In the genomic region with DNA sequence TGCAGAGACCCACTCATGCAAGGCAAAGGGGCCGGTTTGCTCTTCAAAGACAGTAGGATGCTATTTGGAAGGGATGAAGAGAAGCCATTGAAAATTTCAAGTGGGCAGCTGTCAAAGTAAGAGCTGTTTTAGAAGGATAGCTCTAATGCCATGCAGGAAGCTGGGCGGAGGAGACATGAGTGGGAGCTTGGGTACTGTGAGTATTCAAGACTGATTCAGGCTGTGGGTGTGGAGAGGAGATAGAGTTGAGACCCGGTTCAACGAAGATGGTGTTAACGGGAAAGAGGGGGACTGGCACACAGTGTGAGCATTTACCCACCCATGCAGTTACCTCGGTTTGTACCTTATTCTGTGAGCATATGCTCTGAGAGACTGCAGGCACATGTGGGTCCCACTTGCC, we compare ENCODE assay signal across 39 mouse cellular contexts. TPM values are rescaled to one million over a fixed set of nuclear protein-coding genes. Genes with fewer than 3 reads are reported as not detected.
A peak's percentile ranks its signal among the peaks of the same experiment; 100 is the strongest.
DNase-seq lines count a peak whose midpoint lies in the region; ATAC-seq and TF ChIP-seq lines count a peak whose summit lies in the region.
"Had no signal": no experiment of that assay in that cellular context is flagged by ENCODE, and none has a peak within 500 bp of the region (broad histone marks: within the 10 kb centered on the region; RNA-seq: fewer than 3 reads in every experiment).

No protein-coding gene starts in this region.

- no peak overlapping the region for H3K27ac ChIP-seq in heart, embryonic 11.5 days (ENCODE audit: low read depth, low read length)
- H3K27ac ChIP-seq in neural tube, embryonic 15.5 days (replicated peaks), result 0 out of 2 replicates have a peak overlapping the region, but pooled peaks have one; percentile 15
- H3K27ac ChIP-seq in embryonic facial prominence, embryonic 10.5 days (replicated peaks), result no peak overlapping the region
- H3K27ac ChIP-seq: embryonic facial prominence, embryonic 15.5 days; forebrain, embryonic 12.5 days; gastrocnemius, adult 2 months; heart, embryonic 10.5 days; hindbrain, embryonic 12.5 days; liver, embryonic 14.5 days; stomach, postnatal 0 days had no signal

- H3K9ac ChIP-seq in heart, embryonic 11.5 days (ENCODE audit: low read depth, low read length), result no peak overlapping the region
- no peak overlapping the region for H3K9ac ChIP-seq in neural tube, embryonic 15.5 days (replicated peaks)
- H3K9ac ChIP-seq: embryonic facial prominence, embryonic 15.5 days; forebrain, embryonic 12.5 days; forebrain, postnatal 0 days; hindbrain, embryonic 12.5 days; liver, embryonic 14.5 days; lung, embryonic 14.5 days had no signal

- 64% methylated on average over 6 of the region's 6 CpGs for WGBS in heart, embryonic 11.5 days (ENCODE audit: insufficient replicate concordance)
- 82% methylated on average over 6 of the region's 6 CpGs for WGBS in neural tube, embryonic 15.5 days
- WGBS in embryonic facial prominence, embryonic 10.5 days, result 82% methylated on average over 6 of the region's 6 CpGs

- no peak overlapping the region for H3K4me2 ChIP-seq in heart, embryonic 11.5 days
- no peak overlapping the region for H3K4me2 ChIP-seq in neural tube, embryonic 15.5 days
- H3K4me2 ChIP-seq: embryonic facial prominence, embryonic 15.5 days; forebrain, embryonic 12.5 days; hindbrain, embryonic 12.5 days; lung, embryonic 14.5 days had no signal

- DNase-seq in heart, adult 11 months, result peak; percentile 74
- DNase-seq in neural tube, embryonic 10.5 days (ENCODE audit: extremely low spot score, low spot score), result no peak
- DNase-seq in brain, embryonic 14.5 days (ENCODE audit: low read depth), result peak; percentile 18
- peak; percentile 19 to 89 for DNase-seq in left cerebral cortex, postnatal 25 days (ENCODE audit: low spot score in 2 of 2)
- DNase-seq in gastrocnemius, adult 8-10 months (ENCODE audit: low spot score in 2 of 2), result no peak
- no peak for DNase-seq in embryonic facial prominence, embryonic 10.5 days (ENCODE audit: low spot score)
- DNase-seq: adrenal gland, adult 8-10 months; cerebellum, adult 11-12 months; cerebellum, postnatal 14 days; forebrain, postnatal 0 days; gastrocnemius, adult 2 months; heart, postnatal 36 days; kidney, adult 9 months; kidney, postnatal 4 days; liver; lung, embryonic 14.5 days; lung, postnatal 14 days; midbrain, embryonic 14.5 days; thymus, adult 2 months; thymus, postnatal 36 days had no signal

- TF ChIP-seq POLR2A in brain, embryonic 14.5 days (IDR thresholded peaks at IDR 0.05; ENCODE audit: borderline replicate concordance, extremely low read depth, insufficient read depth, insufficient read length, poor library complexity, severe bottlenecking), result no peak

- no peak overlapping the region for H3K4me3 ChIP-seq in heart, embryonic 11.5 days (ENCODE audit: low read depth, low read length)
- H3K4me3 ChIP-seq in neural tube, embryonic 15.5 days (replicated peaks), result no peak overlapping the region
- no peak overlapping the region for H3K4me3 ChIP-seq in embryonic facial prominence, embryonic 10.5 days
- H3K4me3 ChIP-seq: embryonic facial prominence, embryonic 15.5 days; forebrain, embryonic 12.5 days; gastrocnemius, adult 2 months; heart, embryonic 10.5 days; hindbrain, embryonic 12.5 days had no signal

- no peaks in the 10 kb centered on the region for H3K36me3 ChIP-seq in heart, embryonic 11.5 days (ENCODE audit: control insufficient read depth, insufficient read depth, low read length)
- H3K36me3 ChIP-seq in neural tube, embryonic 15.5 days, result no peaks in the 10 kb centered on the region
- H3K36me3 ChIP-seq in embryonic facial prominence, embryonic 10.5 days (replicated peaks), result no peaks in the 10 kb centered on the region
- H3K36me3 ChIP-seq: embryonic facial prominence, embryonic 15.5 days; forebrain, embryonic 12.5 days; G1E; heart, embryonic 10.5 days; hindbrain, embryonic 12.5 days had no signal

- no peaks in the 10 kb centered on the region for H3K27me3 ChIP-seq in heart, embryonic 11.5 days (ENCODE audit: control insufficient read depth, insufficient read depth, low read length)
- no peaks in the 10 kb centered on the region for H3K27me3 ChIP-seq in neural tube, embryonic 15.5 days (replicated peaks)
- no peaks in the 10 kb centered on the region for H3K27me3 ChIP-seq in embryonic facial prominence, embryonic 10.5 days (replicated peaks; ENCODE audit: low read depth, poor library complexity, severe bottlenecking)
- H3K27me3 ChIP-seq: embryonic facial prominence, embryonic 15.5 days; forebrain, embryonic 12.5 days; hindbrain, embryonic 12.5 days had no signal

- no peak for TF ChIP-seq CTCF in brain, embryonic 14.5 days (IDR thresholded peaks at IDR 0.05; ENCODE audit: borderline replicate concordance, extremely low read depth, insufficient read depth, insufficient read length)

- intact Hi-C loops in left cerebral cortex, postnatal 25 days (cut with DNase I), result no loop called here

- no peak for ATAC-seq in heart, embryonic 11.5 days (replicated peaks; ENCODE audit: insufficient number of reproducible peaks, low FRiP score, low TSS enrichment)
- no peak for ATAC-seq in neural tube, embryonic 15.5 days (ENCODE audit: low FRiP score)
- ATAC-seq: forebrain, postnatal 0 days; intestine, postnatal 0 days had no signal

- no peaks in the 10 kb centered on the region for H3K9me3 ChIP-seq in heart, embryonic 11.5 days (replicated peaks; ENCODE audit: control insufficient read depth, low read length)
- no peaks in the 10 kb centered on the region for H3K9me3 ChIP-seq in neural tube, embryonic 15.5 days (replicated peaks)
- H3K9me3 ChIP-seq in embryonic facial prominence, embryonic 10.5 days, result no peaks in the 10 kb centered on the region
- H3K9me3 ChIP-seq: embryonic facial prominence, embryonic 15.5 days; forebrain, embryonic 12.5 days; G1E; heart, embryonic 10.5 days; hindbrain, embryonic 12.5 days had no signal

- no peaks in the 10 kb centered on the region for H3K4me1 ChIP-seq in heart, embryonic 11.5 days (ENCODE audit: control insufficient read depth, insufficient read depth, low read length)
- no peaks in the 10 kb centered on the region for H3K4me1 ChIP-seq in neural tube, embryonic 15.5 days
- H3K4me1 ChIP-seq in embryonic facial prominence, embryonic 10.5 days, result 0 out of 2 replicates have a peak, but pooled peaks cover 3% of the 10 kb centered on the region
- H3K4me1 ChIP-seq: embryonic facial prominence, embryonic 15.5 days; forebrain, embryonic 12.5 days; heart, embryonic 10.5 days; hindbrain, embryonic 12.5 days had no signal

RNA-seq across cellular contexts. Expression of a gene that starts 20.1 kb away (rescaled TPM):
- not detected in 2 replicates for polyA plus RNA-seq in heart, embryonic 11.5 days (2014; fragmentation: Nextera tagmentation; extraction: Ambion mirVana)
- polyA plus RNA-seq in neural tube, embryonic 15.5 days (2015; fragmentation: Nextera tagmentation; extraction: Ambion mirVana), result 2.6 and 2.7 TPM in 2 replicates
- polyA plus RNA-seq in brain, embryonic 14.5 days (2012; rRNA removed), result 0.21 TPM in 1 of 2 replicates, not detected in the other
- not detected for total RNA-seq in left cerebral cortex, postnatal 25 days (2021)
- total RNA-seq in gastrocnemius, adult 8-10 months (2022), result not detected
- 0.38 and 0.67 TPM in 2 replicates for polyA plus RNA-seq in embryonic facial prominence, embryonic 10.5 days (2016; fragmentation: Nextera tagmentation; extraction: Ambion mirVana)
- total RNA-seq: adrenal gland, adult 8-10 months; forebrain, postnatal 0 days; G1E; gastrocnemius, adult 2 months; granulocyte monocyte progenitor cell, adult 5-6 weeks; heart, postnatal 36 days; layer of hippocampus, adult 8-10 months; layer of hippocampus, postnatal 25 days; monocyte, adult 5-6 weeks; neutrophil, adult 5-6 weeks had no signal
- polyA plus RNA-seq: cortical plate, adult 2 months; forebrain, embryonic 12.5 days; G1E; heart, embryonic 16.5 days; liver, embryonic 14.5 days; midbrain, embryonic 14.5 days; spleen, adult 2 months; thymus, adult 2 months had no signal

RNA-seq across cellular contexts. Expression of a gene that starts 52.7 kb away (rescaled TPM):
- polyA plus RNA-seq in heart, embryonic 11.5 days (2014; fragmentation: Nextera tagmentation; extraction: Ambion mirVana), result not detected in 2 replicates
- not detected in 2 replicates for polyA plus RNA-seq in neural tube, embryonic 15.5 days (2015; fragmentation: Nextera tagmentation; extraction: Ambion mirVana)
- not detected in 2 replicates for polyA plus RNA-seq in brain, embryonic 14.5 days (2012; rRNA removed)
- total RNA-seq in left cerebral cortex, postnatal 25 days (2021), result not detected
- not detected for total RNA-seq in gastrocnemius, adult 8-10 months (2022)
- polyA plus RNA-seq in embryonic facial prominence, embryonic 10.5 days (2016; fragmentation: Nextera tagmentation; extraction: Ambion mirVana), result not detected in 2 replicates
- total RNA-seq: adrenal gland, adult 8-10 months; forebrain, postnatal 0 days; G1E; gastrocnemius, adult 2 months; granulocyte monocyte progenitor cell, adult 5-6 weeks; heart, postnatal 36 days; layer of hippocampus, adult 8-10 months; layer of hippocampus, postnatal 25 days had no signal
- polyA plus RNA-seq: cortical plate, adult 2 months; embryonic facial prominence, embryonic 15.5 days; forebrain, embryonic 12.5 days; forebrain, postnatal 0 days; G1E; heart, embryonic 10.5 days; heart, embryonic 16.5 days; hindbrain, embryonic 12.5 days; intestine, postnatal 0 days; limb, embryonic 11.5 days; liver, embryonic 14.5 days; lung, embryonic 14.5 days; midbrain, embryonic 14.5 days; spleen, adult 2 months; stomach, postnatal 0 days; thymus, adult 2 months had no signal

Comparison
In these comparisons a context has a peak if more than half of its experiments do, and no peak if none do; other contexts are left out.
1. DNase-seq: peak in heart, adult 11 months (single experiment), brain, embryonic 14.5 days (single experiment) and left cerebral cortex, postnatal 25 days (2 of 2); none in neural tube, embryonic 10.5 days (single experiment), gastrocnemius, adult 8-10 months (0 of 2) and embryonic facial prominence, embryonic 10.5 days (single experiment).